Mouse (Mus musculus): Measurements from ENCODE around the gene Sez6l2.

GRCm38 (mm10) chr7:126975893-126975949 is 25.4 kb downstream of the Sez6l2 start, which contains the start of gene Cdipt:
- TF ChIP-seq CTCF (IDR thresholded peaks at IDR 0.05; ENCODE audit: low read depth) (no peak), EP300 (IDR thresholded peaks at IDR 0.05; ENCODE audit: low read depth) (no peak)

Measured in liver, postnatal 0 days (tissue).